Mouse (Mus musculus) CH12.LX (cell line): Measurements from ENCODE around the gene Sned1. TPM values are rescaled to one million over a fixed set of nuclear protein-coding genes. Genes with fewer than 3 reads are reported as not detected.

Source experiments
- DNase-seq: peaks from one replicate; pipeline ENCODE4 v3.0.0-alpha.2; 2013; ENCODE audit errors: extremely low read depth
- H3K27ac ChIP-seq: 2 replicates; pipeline ENCODE4 v1.5.1; 2012; ENCODE audit warnings: low read depth, mild to moderate bottlenecking, control low read depth, moderate library complexity; ENCODE audit not compliant: insufficient read depth
- H3K27me3 ChIP-seq: replicated peaks from 2 replicates; pipeline ENCODE3; 2012; ENCODE audit warnings: inconsistent platforms
- H3K36me3 ChIP-seq, 2 experiments: replicated peaks in 1 of 2; 2 replicates each; pipeline versions ENCODE3 to v1.6.1; 2012; ENCODE audit warnings: inconsistent platforms in 1 of 2, low read length in 1 of 2, mild to moderate bottlenecking in 1 of 2, mixed read lengths in 1 of 2, moderate library complexity in 1 of 2; ENCODE audit not compliant: control insufficient read depth in 1 of 2, insufficient read depth in 1 of 2
- H3K4me1 ChIP-seq, 2 experiments: 2 replicates each; pipeline ENCODE4 v1.6.1; 2012; ENCODE audit warnings: inconsistent platforms in 1 of 2, moderate library complexity in 1 of 2; ENCODE audit not compliant: insufficient read depth in 2 of 2, control insufficient read depth in 1 of 2
- H3K4me2 ChIP-seq: 2 replicates; pipeline ENCODE4 v1.6.1; 2012; ENCODE audit warnings: low read depth, mild to moderate bottlenecking, control low read depth; ENCODE audit not compliant: poor library complexity, insufficient read depth, severe bottlenecking
- H3K4me3 ChIP-seq, 3 experiments: fragments of 150-350 bp in 1 of 3; sonication (generic) in 1 of 3; replicated peaks in 1 of 3; 2 replicates each; pipeline versions ENCODE3 to v1.5.1; 2011 to 2012; ENCODE audit warnings: low read depth in 2 of 3, low read length in 2 of 3, mild to moderate bottlenecking in 2 of 3, moderate library complexity in 2 of 3, control low read depth in 1 of 3, improper control_type of control experiment in 1 of 3, inconsistent platforms in 1 of 3, mixed read lengths in 1 of 3; ENCODE audit not compliant: poor library complexity in 1 of 3
- H3K79me2 ChIP-seq: replicated peaks from 2 replicates; pipeline ENCODE4 v1.6.1; 2012; ENCODE audit warnings: mild to moderate bottlenecking, moderate library complexity; ENCODE audit not compliant: control insufficient read depth, poor library complexity, insufficient read depth, severe bottlenecking; ENCODE audit errors: extremely low read depth
- H3K9ac ChIP-seq: 2 replicates; pipeline ENCODE4 v1.6.1; 2012; ENCODE audit warnings: low read depth, mild to moderate bottlenecking, control low read depth, moderate library complexity; ENCODE audit not compliant: insufficient read depth
- H3K9me3 ChIP-seq: replicated peaks from 2 replicates; pipeline ENCODE3; 2012; ENCODE audit warnings: low read length, inconsistent platforms, mixed read lengths
- BHLHE40 ChIP-seq: IDR thresholded peaks from 2 replicates; pipeline ENCODE4 v1.6.1; 2011; ENCODE audit warnings: mild to moderate bottlenecking, low read depth, low read length, improper control_type of control experiment
- CHD1 ChIP-seq: IDR thresholded peaks from 2 replicates; pipeline ENCODE4 v1.6.1; 2012; ENCODE audit warnings: low read depth, low read length, improper control_type of control experiment, inconsistent platforms
- EP300 ChIP-seq: IDR thresholded peaks from 2 replicates; pipeline ENCODE4 v1.6.1; 2011; ENCODE audit warnings: low read length, improper control_type of control experiment
- IRF4 ChIP-seq: IDR thresholded peaks from 2 replicates; pipeline ENCODE4 v1.6.1; 2014; ENCODE audit warnings: low read depth, mild to moderate bottlenecking, inconsistent platforms, low read length, improper control_type of control experiment
- JUND ChIP-seq: conservative IDR thresholded peaks from 2 replicates; pipeline ENCODE4 v1.6.1; 2011; ENCODE audit warnings: low read depth, low read length, improper control_type of control experiment
- MAZ ChIP-seq: IDR thresholded peaks from 2 replicates; pipeline ENCODE4 v1.6.1; 2012; ENCODE audit warnings: low read depth, mild to moderate bottlenecking, inconsistent platforms, low read length, improper control_type of control experiment, moderate library complexity
- MYC ChIP-seq: IDR thresholded peaks from 2 replicates; pipeline ENCODE4 v1.6.1; 2011; ENCODE audit warnings: low read depth, mild to moderate bottlenecking, improper control_type of control experiment, low read length
- POLR2A ChIP-seq: IDR thresholded peaks from 2 replicates; pipeline ENCODE4 v1.6.1; 2011; ENCODE audit warnings: low read depth, mild to moderate bottlenecking, improper control_type of control experiment, low read length
- POLR2AphosphoS2 ChIP-seq: IDR thresholded peaks from 2 replicates; pipeline ENCODE4 v1.6.1; 2011; ENCODE audit warnings: low read depth, low read length, improper control_type of control experiment
- RCOR1 ChIP-seq: conservative IDR thresholded peaks from 2 replicates; pipeline ENCODE4 v1.6.1; 2012; ENCODE audit warnings: low read depth, mild to moderate bottlenecking, inconsistent platforms, low read length, improper control_type of control experiment
- TBP ChIP-seq: conservative IDR thresholded peaks from 2 replicates; pipeline ENCODE4 v1.6.1; 2011; ENCODE audit warnings: low read depth, low read length, improper control_type of control experiment
- ZC3H11A ChIP-seq: IDR thresholded peaks from 2 replicates; pipeline ENCODE4 v1.6.1; 2012; ENCODE audit warnings: low read depth, mild to moderate bottlenecking, inconsistent platforms, low read length, improper control_type of control experiment
- dilution Hi-C: fragments of 300-500 bp; cut with MboI; formaldehyde crosslinking; loops from 2 replicates; pipeline ENCODE4 v1.14.3; 2020; ENCODE audit warnings: low sequenced_read_pairs; ENCODE audit not compliant: extremely low pct_unique_long_range_greater_than_20kb, extremely low pct_ligation_motif_present
- in situ Hi-C: fragments of 300-500 bp; cut with MboI; formaldehyde crosslinking; loops from 3 replicates; pipeline ENCODE4 v1.14.3; 2019; ENCODE audit warnings: low sequenced_read_pairs, low pct_ligation_motif_present, low pct_unique_long_range_greater_than_20kb, mixed read lengths
- polyA plus RNA-seq: library from polyadenylated mRNA; unstranded; fragments of >175 nt; gene quantifications from 2 replicates; pipeline ENCODE4 v1.2.1, GENCODE M21; 2012; ENCODE audit warnings: low read depth; ENCODE audit not compliant: insufficient read length
- total RNA-seq, 2 experiments: library from RNA; depleted of rRNA; stranded (reverse); fragments of 300-350 nt in 1 of 2; fragments of >200 nt in 1 of 2; gene quantifications; 2 replicates each; pipeline ENCODE4 v1.2.3; 2012 to 2014

The Sned1 gene
- total RNA-seq (2012; rRNA removed): 1.1 TPM in 2 replicates
- 0.28 and 0.52 TPM in 2 replicates for total RNA-seq (2014; rRNA removed)
- 0.53 and 0.59 TPM in 2 replicates for polyA plus RNA-seq

DNA sequence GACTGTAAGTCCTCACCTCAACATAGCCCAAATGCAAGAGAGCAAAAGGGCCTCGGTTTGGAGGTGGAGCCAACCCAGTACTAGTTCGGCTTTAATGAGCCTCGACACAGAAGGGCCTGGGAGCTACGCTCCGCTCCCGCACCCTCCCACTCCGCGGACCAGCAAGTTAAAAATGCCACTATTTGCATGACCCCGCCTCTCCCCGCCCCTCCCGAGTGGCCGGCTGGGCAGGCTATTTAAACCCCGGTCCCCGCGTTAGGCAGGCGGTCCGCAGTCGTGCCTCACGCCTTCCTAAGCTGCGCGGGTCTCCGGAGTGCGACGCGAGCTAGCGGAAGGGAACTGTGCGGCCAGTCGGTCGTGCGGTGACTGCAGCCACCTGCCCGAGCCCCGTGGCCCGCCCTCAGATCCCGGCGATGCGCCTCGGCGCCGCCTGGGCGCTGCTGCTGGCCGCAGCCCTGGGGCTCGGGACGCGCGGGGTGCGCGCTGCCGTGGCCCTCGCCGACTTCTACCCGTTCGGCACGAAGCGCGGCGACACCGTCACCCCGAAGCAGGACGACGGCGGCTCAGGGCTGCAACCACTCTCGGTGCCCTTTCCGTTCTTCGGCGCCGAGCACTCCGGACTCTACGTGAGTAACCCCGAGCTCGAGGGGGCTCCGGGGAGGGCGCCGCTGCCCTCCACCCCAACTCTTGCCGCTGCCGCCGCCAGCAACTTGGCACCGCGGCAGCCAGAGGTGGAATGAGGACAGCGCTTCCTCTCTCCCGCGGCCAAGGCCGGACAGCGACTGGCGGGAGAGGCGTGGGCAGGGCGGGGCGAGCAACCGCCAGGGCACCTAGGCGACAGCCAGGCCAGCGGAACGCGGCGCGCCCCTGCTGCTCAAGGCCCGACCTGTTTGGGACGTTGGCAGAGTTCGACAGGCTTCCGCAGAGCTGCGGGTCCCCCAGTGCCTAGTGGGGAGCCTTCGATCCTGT is at the start of gene Sned1:
Sned1 (plus strand) TSS at position 266 of the 969 bp plus-strand sequence.
- Histone ChIP-seq H3K79me2 (no peaks in the 10 kb centered on the region), H3K27me3 (peaks cover 86% of the 10 kb centered on the region), H3K4me1 (peaks cover 0 to 8% of the 10 kb centered on the region in 2 experiments; a peak in 2 of 4 replicates), H3K9ac (no peak within 1 kb of the TSS), H3K4me3 (peak within 1 kb of the TSS in 1 of 3 experiments; percentile 31), H3K4me2 (peak within 1 kb of the TSS; percentile 50; the same call in 1 of the 2 replicates), H3K9me3 (peaks cover 8% of the 10 kb centered on the region), H3K36me3 (no peaks in the 10 kb centered on the region), H3K27ac (no peak within 1 kb of the TSS)
- in situ Hi-C loops: no loop called here
- TF ChIP-seq POLR2A: no peak
- TF ChIP-seq JUND: no peak
- TF ChIP-seq TBP: no peak
- TF ChIP-seq MYC: no peak
- TF ChIP-seq MAZ: no peak
- TF ChIP-seq BHLHE40: no peak
- TF ChIP-seq RCOR1: no peak
- DNase-seq: no peak
- dilution Hi-C loops: no loop called here

GRCm38 (mm10) chr1:93190726-93191305 is 44.8 kb upstream of the Sned1 start:
- Histone ChIP-seq H3K27me3 (peaks cover 86% of the 10 kb centered on the region), H3K36me3 (no peaks in the 10 kb centered on the region), H3K4me3 (no peak overlapping the region), H3K79me2 (no peaks in the 10 kb centered on the region), H3K9me3 (peaks cover 17% of the 10 kb centered on the region), H3K27ac (no peak overlapping the region), H3K9ac (no peak overlapping the region), H3K4me2 (no peak overlapping the region), H3K4me1 (no peaks in the 10 kb centered on the region)
- in situ Hi-C loops (loop anchor here (25.0 kb wide), 1 partner anchor 521 kb away; no protein-coding TSS in a partner anchor), dilution Hi-C loops (no loop called here)
- TF ChIP-seq POLR2AphosphoS2 (no peak), CHD1 (no peak), EP300 (no peak), MYC (no peak), IRF4 (no peak), RCOR1 (no peak), ZC3H11A (no peak)
- DNase-seq: no peak
